Mouse (Mus musculus): ENCODE measurements at regions not wholly inside any gene's neighbourhood (a gene's known extent, or its start where the extent isn't known, plus 50 kb on each side); places are given as distances from the start of the nearest gene placed in this dataset.

DNA sequence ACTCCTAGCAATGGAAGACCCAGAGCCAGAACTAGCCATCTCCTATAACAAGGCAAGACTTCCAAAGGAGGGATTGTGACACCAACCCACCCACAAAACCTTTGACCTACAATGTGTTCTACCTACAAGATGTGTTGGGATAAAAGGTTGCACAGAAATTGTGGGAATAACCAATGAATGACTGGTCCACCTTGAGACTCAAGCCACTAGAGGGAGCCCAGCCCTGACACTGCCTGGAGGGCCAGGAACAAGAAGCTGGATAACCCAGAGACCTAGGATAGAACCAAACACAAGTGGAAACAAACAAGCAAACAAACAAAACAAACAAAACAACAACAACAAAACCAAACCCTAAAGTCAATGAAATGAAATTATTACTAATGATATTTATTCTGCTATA is 288.8 kb downstream of the Dchs2 start:
- Histone ChIP-seq H3K9ac (ENCODE audit: low read length) (no peak overlapping the region), H3K27me3 (ENCODE audit: control insufficient read depth, insufficient read depth, low read length) (no peaks in the 10 kb centered on the region), H3K27ac (ENCODE audit: low read length) (no peak overlapping the region), H3K4me3 (ENCODE audit: low read length) (no peak overlapping the region), H3K4me2 (ENCODE audit: low read depth, low read length) (no peak overlapping the region), H3K4me1 (ENCODE audit: control insufficient read depth, insufficient read depth, low read length) (no peaks in the 10 kb centered on the region), H3K9me3 (replicated peaks; ENCODE audit: control insufficient read depth, low read length) (no peaks in the 10 kb centered on the region), H3K36me3 (ENCODE audit: control insufficient read depth, insufficient read depth) (no peaks in the 10 kb centered on the region)
- ATAC-seq (replicated peaks; ENCODE audit: extremely low read depth, insufficient read depth, low FRiP score): no peak

GRCm38 (mm10) chr3:83424267-83424666 is 296.5 kb downstream of the Dchs2 start:
- ATAC-seq (replicated peaks; ENCODE audit: extremely low read depth, insufficient read depth, low FRiP score): no peak
- no peaks in the 10 kb centered on the region for H3K36me3 ChIP-seq (ENCODE audit: control insufficient read depth, insufficient read depth)
- H3K27me3 ChIP-seq (ENCODE audit: control insufficient read depth, insufficient read depth, low read length): no peaks in the 10 kb centered on the region
- no peak overlapping the region for H3K27ac ChIP-seq (ENCODE audit: low read length)
- no peak overlapping the region for H3K4me3 ChIP-seq (ENCODE audit: low read length)
- H3K4me2 ChIP-seq (ENCODE audit: low read depth, low read length): no peak overlapping the region
- no peak overlapping the region for H3K9ac ChIP-seq (ENCODE audit: low read length)
- WGBS: 52% methylated on average over 7 of the region's 7 CpGs
- no peaks in the 10 kb centered on the region for H3K4me1 ChIP-seq (ENCODE audit: control insufficient read depth, insufficient read depth, low read length)
- H3K9me3 ChIP-seq (replicated peaks; ENCODE audit: control insufficient read depth, low read length): no peaks in the 10 kb centered on the region

- H3K27ac ChIP-seq (ENCODE audit: low read length): no peak overlapping the region
- H3K4me2 ChIP-seq (ENCODE audit: low read depth, low read length): no peak overlapping the region
- H3K9me3 ChIP-seq (replicated peaks; ENCODE audit: control insufficient read depth, low read length): no peaks in the 10 kb centered on the region
- no peaks in the 10 kb centered on the region for H3K27me3 ChIP-seq (ENCODE audit: control insufficient read depth, insufficient read depth, low read length)
- no peak overlapping the region for H3K9ac ChIP-seq (ENCODE audit: low read length)
- H3K4me3 ChIP-seq (ENCODE audit: low read length): no peak overlapping the region
- no peak for ATAC-seq (replicated peaks; ENCODE audit: extremely low read depth, insufficient read depth, low FRiP score)
- no peaks in the 10 kb centered on the region for H3K36me3 ChIP-seq (ENCODE audit: control insufficient read depth, insufficient read depth)
- WGBS: 60% methylated on average over 3 of the region's 3 CpGs
- no peaks in the 10 kb centered on the region for H3K4me1 ChIP-seq (ENCODE audit: control insufficient read depth, insufficient read depth, low read length)
Measured at GRCm38 (mm10) chr3:83429376-83429775, 301.6 kb downstream of the Dchs2 start.

DNA sequence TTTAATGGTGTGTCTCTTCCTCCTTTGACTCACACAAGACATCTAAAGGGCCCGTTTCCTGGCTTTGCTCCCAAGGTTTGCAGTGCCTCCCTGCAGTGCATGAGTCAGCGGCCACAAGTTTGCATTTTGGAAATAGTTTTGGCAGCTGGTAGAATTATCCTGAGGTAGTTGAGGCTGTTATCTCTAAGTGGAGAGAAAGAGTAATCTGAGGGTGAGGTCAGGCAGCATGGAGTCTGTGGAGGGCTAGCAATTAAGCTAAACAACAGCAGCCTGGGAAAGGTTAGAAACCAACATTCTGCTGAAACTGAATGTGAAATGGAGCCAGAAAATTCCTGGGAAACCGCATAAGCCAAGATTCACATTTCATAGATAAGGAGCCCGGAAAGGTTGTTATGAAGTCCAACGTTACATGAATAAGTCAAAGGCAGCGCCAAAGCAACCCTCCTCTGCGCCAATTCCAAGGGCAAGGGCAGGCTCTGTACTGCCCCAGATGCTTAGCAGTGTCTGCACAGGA is 318.5 kb downstream of the Dchs2 start:
- 21% methylated on average over 7 of the region's 7 CpGs for WGBS
- peak; percentile 90 for ATAC-seq (replicated peaks; ENCODE audit: extremely low read depth, insufficient read depth, low FRiP score)
- Histone ChIP-seq H3K4me1 (ENCODE audit: control insufficient read depth, insufficient read depth, low read length) (peaks cover 18% of the 10 kb centered on the region), H3K36me3 (ENCODE audit: control insufficient read depth, insufficient read depth) (no peaks in the 10 kb centered on the region), H3K9me3 (replicated peaks; ENCODE audit: control insufficient read depth, low read length) (no peaks in the 10 kb centered on the region), H3K4me2 (ENCODE audit: low read depth, low read length) (peak overlapping the region; percentile 11), H3K4me3 (ENCODE audit: low read length) (no peak overlapping the region), H3K27ac (ENCODE audit: low read length) (peak overlapping the region; percentile 73), H3K9ac (ENCODE audit: low read length) (no peak overlapping the region), H3K27me3 (ENCODE audit: control insufficient read depth, insufficient read depth, low read length) (no peaks in the 10 kb centered on the region)

DNA sequence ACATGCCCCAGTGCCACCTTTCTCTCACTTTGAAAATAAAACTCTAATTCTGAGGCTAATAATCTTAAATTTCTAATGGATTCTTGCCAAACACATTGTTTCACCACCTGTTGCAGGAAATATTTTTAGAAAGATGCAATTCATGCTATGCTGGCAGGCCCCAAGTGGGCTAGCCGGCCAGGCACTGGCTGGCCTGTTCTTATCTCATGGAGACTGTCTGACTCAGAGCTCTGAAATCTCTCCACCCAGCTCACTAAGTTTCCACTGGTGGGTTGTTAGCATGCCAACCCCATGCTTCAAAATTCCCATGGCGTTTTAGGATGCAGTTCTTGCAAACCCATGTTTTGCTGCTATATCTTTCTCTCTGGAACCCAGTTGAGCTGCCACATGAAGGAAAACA is 315.5 kb upstream of the Sfrp2 start:
- no peaks in the 10 kb centered on the region for H3K9me3 ChIP-seq (replicated peaks; ENCODE audit: control insufficient read depth, low read length)
- H3K27ac ChIP-seq (ENCODE audit: low read length): peak overlapping the region; percentile 67
- no peak overlapping the region for H3K9ac ChIP-seq (ENCODE audit: low read length)
- no peaks in the 10 kb centered on the region for H3K27me3 ChIP-seq (ENCODE audit: control insufficient read depth, insufficient read depth, low read length)
- no peaks in the 10 kb centered on the region for H3K36me3 ChIP-seq (ENCODE audit: control insufficient read depth, insufficient read depth)
- 0 out of 2 replicates have a peak, but pooled peaks have one; percentile 29 for ATAC-seq (replicated peaks; ENCODE audit: extremely low read depth, insufficient read depth, low FRiP score)
- 36% methylated on average over 2 of the region's 2 CpGs for WGBS
- H3K4me2 ChIP-seq (ENCODE audit: low read depth, low read length): no peak overlapping the region
- H3K4me1 ChIP-seq (ENCODE audit: control insufficient read depth, insufficient read depth, low read length): peaks cover 14% of the 10 kb centered on the region
- no peak overlapping the region for H3K4me3 ChIP-seq (ENCODE audit: low read length)

GRCm38 (mm10) chr3:83451317-83451716 is 314.8 kb upstream of the Sfrp2 start:
- H3K9ac ChIP-seq (ENCODE audit: low read length): no peak overlapping the region
- H3K27ac ChIP-seq (ENCODE audit: low read length): no peak overlapping the region
- H3K27me3 ChIP-seq (ENCODE audit: control insufficient read depth, insufficient read depth, low read length): no peaks in the 10 kb centered on the region
- ATAC-seq (replicated peaks; ENCODE audit: extremely low read depth, insufficient read depth, low FRiP score): no peak
- peaks cover 12% of the 10 kb centered on the region for H3K4me1 ChIP-seq (ENCODE audit: control insufficient read depth, insufficient read depth, low read length)
- 76% methylated on average over 3 of the region's 3 CpGs for WGBS
- no peaks in the 10 kb centered on the region for H3K36me3 ChIP-seq (ENCODE audit: control insufficient read depth, insufficient read depth)
- H3K4me2 ChIP-seq (ENCODE audit: low read depth, low read length): no peak overlapping the region
- no peak overlapping the region for H3K4me3 ChIP-seq (ENCODE audit: low read length)
- H3K9me3 ChIP-seq (replicated peaks; ENCODE audit: control insufficient read depth, low read length): no peaks in the 10 kb centered on the region

- no peaks in the 10 kb centered on the region for H3K27me3 ChIP-seq (ENCODE audit: control insufficient read depth, insufficient read depth, low read length)
Measured at GRCm38 (mm10) chr3:83453462-83453861, 312.7 kb upstream of the Sfrp2 start.

DNA sequence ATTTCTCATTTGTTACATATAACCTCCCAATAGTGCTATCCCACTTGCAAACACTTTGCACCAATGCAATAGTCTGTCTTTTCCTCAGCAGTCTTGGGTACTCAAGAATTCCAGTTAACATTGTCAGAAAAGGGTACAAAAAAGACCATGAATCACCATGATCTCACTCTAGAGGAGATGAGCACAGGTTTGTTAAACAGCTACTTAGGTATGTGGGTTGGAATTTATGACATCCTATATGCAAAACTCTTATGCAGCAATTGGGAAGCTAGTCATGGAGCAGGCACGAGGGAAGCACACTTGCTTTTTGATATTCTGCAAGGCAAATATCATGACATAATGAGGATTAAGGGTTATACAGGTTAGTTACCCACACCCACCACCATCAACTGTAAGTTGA is 307.7 kb upstream of the Sfrp2 start:
- no peaks in the 10 kb centered on the region for H3K36me3 ChIP-seq (ENCODE audit: control insufficient read depth, insufficient read depth)
- ATAC-seq (replicated peaks; ENCODE audit: extremely low read depth, insufficient read depth, low FRiP score): no peak
- no peaks in the 10 kb centered on the region for H3K9me3 ChIP-seq (replicated peaks; ENCODE audit: control insufficient read depth, low read length)
- no peaks in the 10 kb centered on the region for H3K4me1 ChIP-seq (ENCODE audit: control insufficient read depth, insufficient read depth, low read length)
- no peak overlapping the region for H3K27ac ChIP-seq (ENCODE audit: low read length)
- no peaks in the 10 kb centered on the region for H3K27me3 ChIP-seq (ENCODE audit: control insufficient read depth, insufficient read depth, low read length)
- H3K4me3 ChIP-seq (ENCODE audit: low read length): no peak overlapping the region
- H3K4me2 ChIP-seq (ENCODE audit: low read depth, low read length): no peak overlapping the region
- WGBS: 67% methylated on average over 1 of the region's 1 CpGs
- no peak overlapping the region for H3K9ac ChIP-seq (ENCODE audit: low read length)

More at GRCm38 (mm10) chr3:83453462-83453861, 312.7 kb upstream of the Sfrp2 start:
- ATAC-seq (replicated peaks; ENCODE audit: extremely low read depth, insufficient read depth, low FRiP score): no peak
- Histone ChIP-seq H3K4me2 (ENCODE audit: low read depth, low read length) (no peak overlapping the region), H3K36me3 (ENCODE audit: control insufficient read depth, insufficient read depth) (no peaks in the 10 kb centered on the region), H3K4me3 (ENCODE audit: low read length) (no peak overlapping the region), H3K9ac (ENCODE audit: low read length) (no peak overlapping the region), H3K27ac (ENCODE audit: low read length) (no peak overlapping the region), H3K4me1 (ENCODE audit: control insufficient read depth, insufficient read depth, low read length) (peaks cover 7% of the 10 kb centered on the region), H3K9me3 (replicated peaks; ENCODE audit: control insufficient read depth, low read length) (no peaks in the 10 kb centered on the region)
- 47% methylated on average over 2 of the region's 2 CpGs for WGBS

DNA sequence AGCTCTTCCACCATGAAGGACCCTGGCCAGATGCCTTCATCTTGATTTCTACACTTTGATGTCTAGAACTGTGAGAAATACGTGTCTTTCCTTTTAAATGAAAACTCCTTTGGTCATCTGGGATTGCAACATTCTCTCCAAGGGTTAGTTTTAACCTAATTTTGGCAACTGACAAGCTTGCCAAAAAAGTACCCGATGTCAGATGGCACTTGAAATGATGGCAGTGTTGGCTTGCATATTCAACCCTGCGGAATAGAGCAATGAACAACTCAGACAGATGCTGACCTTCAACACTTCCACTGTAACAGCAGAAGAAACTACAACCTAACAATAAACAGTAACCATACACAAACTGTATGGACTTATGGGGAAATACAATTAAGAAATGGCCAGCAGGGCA is 286.9 kb upstream of the Sfrp2 start:
- Histone ChIP-seq H3K9ac (ENCODE audit: low read length) (no peak overlapping the region), H3K27me3 (ENCODE audit: control insufficient read depth, insufficient read depth, low read length) (no peaks in the 10 kb centered on the region), H3K4me3 (ENCODE audit: low read length) (no peak overlapping the region), H3K4me1 (ENCODE audit: control insufficient read depth, insufficient read depth, low read length) (no peaks in the 10 kb centered on the region), H3K9me3 (replicated peaks; ENCODE audit: control insufficient read depth, low read length) (peaks cover 3% of the 10 kb centered on the region; the same call in 1 of the 2 replicates), H3K4me2 (ENCODE audit: low read depth, low read length) (no peak overlapping the region), H3K36me3 (ENCODE audit: control insufficient read depth, insufficient read depth) (no peaks in the 10 kb centered on the region), H3K27ac (ENCODE audit: low read length) (no peak overlapping the region)
- WGBS: 61% methylated on average over 3 of the region's 3 CpGs
- no peak for ATAC-seq (replicated peaks; ENCODE audit: extremely low read depth, insufficient read depth, low FRiP score)
